Mouse (Mus musculus) hindbrain, embryonic 11.5 days (tissue): ENCODE results near the gene Klk12. TPM values are rescaled to one million over a fixed set of nuclear protein-coding genes. Genes with fewer than 3 reads are reported as not detected.

Experiments
- ATAC-seq: fragments of 200-750 bp; cut with Nextera tagmentation; 2 replicates; pipeline ENCODE4 v1.8.0; 2017; ENCODE audit warnings: mild to moderate bottlenecking, moderate TSS enrichment, moderate library complexity; ENCODE audit not compliant: low FRiP score
- DNase-seq: peaks from one replicate; pipeline ENCODE4 v3.0.0-alpha.2; 2015; ENCODE audit warnings: low spot score
- H3K27ac ChIP-seq: fragments of 300-500 bp; sonication (generic); 2 replicates; pipeline ENCODE4 v1.5.1; 2014; ENCODE audit warnings: mild to moderate bottlenecking, low read depth, low read length
- H3K27me3 ChIP-seq: fragments of 300-500 bp; sonication (generic); 2 replicates; pipeline ENCODE4 v1.6.1; 2014; ENCODE audit warnings: mild to moderate bottlenecking, low read length, moderate library complexity, mixed read lengths; ENCODE audit not compliant: control insufficient read depth, insufficient read depth
- H3K36me3 ChIP-seq: fragments of 300-500 bp; sonication (generic); 2 replicates; pipeline ENCODE4 v1.6.1; 2014; ENCODE audit warnings: mild to moderate bottlenecking, low read length, moderate library complexity, mixed read lengths; ENCODE audit not compliant: control insufficient read depth, insufficient read depth
- H3K4me1 ChIP-seq: fragments of 300-500 bp; sonication (generic); replicated peaks from 2 replicates; pipeline ENCODE4 v1.6.1; 2014; ENCODE audit warnings: low read length, mixed read lengths; ENCODE audit not compliant: control insufficient read depth, insufficient read depth
- H3K4me2 ChIP-seq: fragments of 300-500 bp; sonication (generic); replicated peaks from 2 replicates; pipeline ENCODE4 v1.6.1; 2014; ENCODE audit warnings: mild to moderate bottlenecking, low read depth, low read length
- H3K4me3 ChIP-seq: fragments of 300-500 bp; sonication (generic); 2 replicates; pipeline ENCODE4 v1.5.1; 2014; ENCODE audit warnings: low read depth, low read length
- H3K9ac ChIP-seq: fragments of 300-500 bp; sonication (generic); 2 replicates; pipeline ENCODE4 v1.6.1; 2014; ENCODE audit warnings: low read depth, low read length
- H3K9me3 ChIP-seq: fragments of 300-500 bp; sonication (generic); 2 replicates; pipeline ENCODE4 v1.6.1; 2016; ENCODE audit warnings: low read length; ENCODE audit not compliant: control insufficient read depth
- WGBS: fragments of 180-500 bp; shearing (Covaris S2); extraction: QIAGEN DNeasy Blood & Tissue Kit; methylation state at CpG from one replicate; pipeline ENCODE4 v1.1.7; 2014; 5-methylcytosine and 5-hydroxymethylcytosine counted together
- polyA plus RNA-seq: library from polyadenylated mRNA; unstranded; fragments of >200 nt; fragmentation: Nextera tagmentation; extraction: Ambion mirVana; gene quantifications from 2 replicates; pipeline ENCODE4 v1.2.1, GENCODE M21; 2014

Gene Klk12
- polyA plus RNA-seq, 1 experiment from 2014 or later: not detected

- H3K4me1 ChIP-seq: no peaks in the 10 kb centered on the region
- no peaks in the 10 kb centered on the region for H3K36me3 ChIP-seq
- H3K9ac ChIP-seq: no peak overlapping the region
- DNase-seq (no peak), ATAC-seq (no peak)
- H3K9me3 ChIP-seq: no peaks in the 10 kb centered on the region
- H3K4me3 ChIP-seq: no peak overlapping the region
- 74% methylated on average over 7 of the region's 7 CpGs for WGBS
- no peak overlapping the region for H3K4me2 ChIP-seq
- H3K27me3 ChIP-seq: peaks cover 16% of the 10 kb centered on the region
- H3K27ac ChIP-seq: no peak overlapping the region
Observed at GRCm38 (mm10) chr7:43799876-43800275, 31.2 kb downstream of the Klk12 start.

- H3K36me3 ChIP-seq: no peaks in the 10 kb centered on the region
- no peak within 1 kb of the TSS for H3K27ac ChIP-seq
- DNase-seq (no peak), ATAC-seq (no peak)
- H3K4me2 ChIP-seq: no peak within 1 kb of the TSS
- 46% methylated on average over 5 of the region's 5 CpGs for WGBS
- H3K4me3 ChIP-seq: no peak within 1 kb of the TSS
- no peak within 1 kb of the TSS for H3K9ac ChIP-seq
- no peaks in the 10 kb centered on the region for H3K4me1 ChIP-seq
- no peaks in the 10 kb centered on the region for H3K9me3 ChIP-seq
- no peaks in the 10 kb centered on the region for H3K27me3 ChIP-seq
Observed at GRCm38 (mm10) chr7:43810994-43811393, 42.3 kb downstream of the Klk12 start, which contains the start of gene Klk7. TSS of gene Klk7 (plus strand) at chr7:43811294.

GRCm38 (mm10) chr7:43815211-43815610 is 46.5 kb downstream of the Klk12 start:
- Histone ChIP-seq H3K9ac (no peak overlapping the region), H3K9me3 (no peaks in the 10 kb centered on the region), H3K36me3 (no peaks in the 10 kb centered on the region), H3K4me2 (no peak overlapping the region), H3K4me3 (no peak overlapping the region), H3K27me3 (no peaks in the 10 kb centered on the region), H3K4me1 (no peaks in the 10 kb centered on the region), H3K27ac (no peak overlapping the region)
- 89% methylated on average over 7 of the region's 7 CpGs for WGBS
- ATAC-seq (no peak), DNase-seq (no peak)

- no peaks in the 10 kb centered on the region for H3K27me3 ChIP-seq
Observed at GRCm38 (mm10) chr7:43816746-43817145, 48.0 kb downstream of the Klk12 start.

GRCm38 (mm10) chr7:43821581-43821980 is 52.9 kb downstream of the Klk12 start:
- Histone ChIP-seq H3K9ac (no peak overlapping the region), H3K36me3 (no peaks in the 10 kb centered on the region), H3K4me2 (no peak overlapping the region), H3K9me3 (no peaks in the 10 kb centered on the region), H3K27me3 (no peaks in the 10 kb centered on the region), H3K4me3 (no peak overlapping the region), H3K4me1 (no peaks in the 10 kb centered on the region), H3K27ac (no peak overlapping the region)
- 89% methylated on average over 7 of the region's 7 CpGs for WGBS
- no peak for DNase-seq
- ATAC-seq: no peak

More at GRCm38 (mm10) chr7:43816746-43817145, 48.0 kb downstream of the Klk12 start:
- Histone ChIP-seq H3K27ac (no peak overlapping the region), H3K9me3 (no peaks in the 10 kb centered on the region), H3K4me3 (no peak overlapping the region), H3K4me2 (no peak overlapping the region), H3K9ac (no peak overlapping the region), H3K36me3 (no peaks in the 10 kb centered on the region), H3K4me1 (no peaks in the 10 kb centered on the region)
- DNase-seq (no peak), ATAC-seq (no peak)

Other genes with a start within 250 kb of the Klk12 start
- gene Cd33, start 224.5 kb upstream of the Klk12 start, polyA plus RNA-seq: 1.2 and 1.8 TPM in 2 replicates
- gene Zfp658, start 206.6 kb upstream of the Klk12 start, polyA plus RNA-seq: 6.7 and 7.7 TPM in 2 replicates
- gene Zfp719, start 189.3 kb upstream of the Klk12 start, polyA plus RNA-seq: 17.1 and 18.5 TPM in 2 replicates
- gene Zfp819, start 161.7 kb upstream of the Klk12 start, polyA plus RNA-seq: 0.43 and 1.3 TPM in 2 replicates
- gene Ceacam18, start 134.2 kb upstream of the Klk12 start, polyA plus RNA-seq: not detected in 2 replicates
- gene Siglece, start 108.7 kb upstream of the Klk12 start, polyA plus RNA-seq: 0.42 and 0.46 TPM in 2 replicates
- 9.0 and 9.7 TPM in 2 replicates for gene Ctu1, start 96.9 kb upstream of the Klk12 start, polyA plus RNA-seq
- gene Klk14, start 78.5 kb upstream of the Klk12 start, polyA plus RNA-seq: not detected in 2 replicates
- 0.13 TPM in 1 of 2 replicates, not detected in the other for gene Klk13, start 56.3 kb upstream of the Klk12 start, polyA plus RNA-seq
- gene Klk11, start 5.7 kb downstream of the Klk12 start, polyA plus RNA-seq: 0.14 TPM in 1 of 2 replicates, not detected in the other
- 0.32 and 0.53 TPM in 2 replicates for gene Klk10, start 12.1 kb downstream of the Klk12 start, polyA plus RNA-seq
- 0.23 TPM in 1 of 2 replicates, not detected in the other for gene Klk9, start 23.0 kb downstream of the Klk12 start, polyA plus RNA-seq
- gene Klk8, start 28.7 kb downstream of the Klk12 start, polyA plus RNA-seq: 10.9 and 11.0 TPM in 2 replicates
- 0.11 TPM in 1 of 2 replicates, not detected in the other for gene Klk7, start 42.4 kb downstream of the Klk12 start, polyA plus RNA-seq
- gene Klk6, start 55.6 kb downstream of the Klk12 start, polyA plus RNA-seq: not detected in 2 replicates
- 0.31 and 0.39 TPM in 2 replicates for gene Klk5, start 73.1 kb downstream of the Klk12 start, polyA plus RNA-seq
- gene Klk4, start 112.3 kb downstream of the Klk12 start, polyA plus RNA-seq: 0.20 TPM in 1 of 2 replicates, not detected in the other
- not detected in 2 replicates for gene Klk15, start 164.8 kb downstream of the Klk12 start, polyA plus RNA-seq
- gene Klk1b8, start 181.8 kb downstream of the Klk12 start, polyA plus RNA-seq: not detected in 2 replicates
- not detected in 2 replicates for gene Klk1b1, start 197.9 kb downstream of the Klk12 start, polyA plus RNA-seq
- gene Klk1b9, start 207.2 kb downstream of the Klk12 start, polyA plus RNA-seq: not detected in 2 replicates
- gene Klk1b11, start 227.0 kb downstream of the Klk12 start, polyA plus RNA-seq: not detected in 2 replicates
- not detected in 2 replicates for gene Klk1b26, start 243.3 kb downstream of the Klk12 start, polyA plus RNA-seq